Mouse (Mus musculus): ENCODE results near the gene Vps35l.

GRCm38 (mm10) chr7:118696146-118696545 lies 43.9 kb upstream of the Vps35l start:
- TF ChIP-seq POLR2A (IDR thresholded peaks at IDR 0.05; ENCODE audit: borderline replicate concordance, control insufficient read depth, low read depth, low read length) (no peak), CTCF (IDR thresholded peaks at IDR 0.05; ENCODE audit: control insufficient read depth, insufficient read depth, low read length) (no peak)
